Mouse (Mus musculus): ENCODE measurements at regions not wholly inside any gene's neighbourhood (a gene's known extent, or its start where the extent isn't known, plus 50 kb on each side); places are given as distances from the start of the nearest gene placed in this dataset.

- no peak for TF ChIP-seq CTCF (IDR thresholded peaks at IDR 0.05; ENCODE audit: extremely low read depth, insufficient read depth, low read length)
- TF ChIP-seq POLR2A (IDR thresholded peaks at IDR 0.05; ENCODE audit: extremely low read depth, insufficient read depth, low read length) = no peak
- Histone ChIP-seq H3K27ac (ENCODE audit: insufficient read depth, low read length) (no peak overlapping the region), H3K4me1 (ENCODE audit: control insufficient read depth, insufficient read depth, low read length) (no peaks in the 10 kb centered on the region), H3K4me3 (ENCODE audit: insufficient read depth, low read length) (no peak overlapping the region)
Measured at GRCm38 (mm10) chr7:36022489-36022888, 219.7 kb upstream of the Zfp507 start.

- Histone ChIP-seq H3K27ac (ENCODE audit: insufficient read depth, low read length) (no peak overlapping the region), H3K4me3 (ENCODE audit: insufficient read depth, low read length) (no peak overlapping the region), H3K4me1 (ENCODE audit: control insufficient read depth, insufficient read depth, low read length) (no peaks in the 10 kb centered on the region)
- TF ChIP-seq POLR2A (IDR thresholded peaks at IDR 0.05; ENCODE audit: extremely low read depth, insufficient read depth, low read length) (no peak), CTCF (IDR thresholded peaks at IDR 0.05; ENCODE audit: extremely low read depth, insufficient read depth, low read length) (no peak)
Measured at GRCm38 (mm10) chr7:36016926-36017753, 214.3 kb upstream of the Zfp507 start.

- Histone ChIP-seq H3K4me3 (ENCODE audit: insufficient read depth, low read length) (no peak overlapping the region), H3K27ac (ENCODE audit: insufficient read depth, low read length) (no peak overlapping the region), H3K4me1 (ENCODE audit: control insufficient read depth, insufficient read depth, low read length) (no peaks in the 10 kb centered on the region)
- TF ChIP-seq CTCF (IDR thresholded peaks at IDR 0.05; ENCODE audit: extremely low read depth, insufficient read depth, low read length) (no peak), POLR2A (IDR thresholded peaks at IDR 0.05; ENCODE audit: extremely low read depth, insufficient read depth, low read length) (no peak)
Measured at GRCm38 (mm10) chr7:35996609-35997008, 193.8 kb upstream of the Zfp507 start.

GRCm38 (mm10) chr7:35992511-35992910 lies 189.7 kb upstream of the Zfp507 start:
- H3K4me1 ChIP-seq (ENCODE audit: control insufficient read depth, insufficient read depth, low read length) = no peaks in the 10 kb centered on the region
- no peak overlapping the region for H3K4me3 ChIP-seq (ENCODE audit: insufficient read depth, low read length)
- no peak for TF ChIP-seq POLR2A (IDR thresholded peaks at IDR 0.05; ENCODE audit: extremely low read depth, insufficient read depth, low read length)
- TF ChIP-seq CTCF (IDR thresholded peaks at IDR 0.05; ENCODE audit: extremely low read depth, insufficient read depth, low read length) = no peak
- no peak overlapping the region for H3K27ac ChIP-seq (ENCODE audit: insufficient read depth, low read length)

- Histone ChIP-seq H3K4me3 (ENCODE audit: insufficient read depth, low read length) (no peak overlapping the region), H3K27ac (ENCODE audit: insufficient read depth, low read length) (no peak overlapping the region), H3K4me1 (ENCODE audit: control insufficient read depth, insufficient read depth, low read length) (no peaks in the 10 kb centered on the region)
- TF ChIP-seq CTCF (IDR thresholded peaks at IDR 0.05; ENCODE audit: extremely low read depth, insufficient read depth, low read length) (no peak), POLR2A (IDR thresholded peaks at IDR 0.05; ENCODE audit: extremely low read depth, insufficient read depth, low read length) (no peak)
Measured at GRCm38 (mm10) chr7:35991141-35991540, 188.3 kb upstream of the Zfp507 start.

GRCm38 (mm10) chr7:35989456-35989855 lies 186.7 kb upstream of the Zfp507 start:
- Histone ChIP-seq H3K27ac (ENCODE audit: insufficient read depth, low read length) (no peak overlapping the region), H3K4me3 (ENCODE audit: insufficient read depth, low read length) (no peak overlapping the region), H3K4me1 (ENCODE audit: control insufficient read depth, insufficient read depth, low read length) (no peaks in the 10 kb centered on the region)
- no peak for TF ChIP-seq CTCF (IDR thresholded peaks at IDR 0.05; ENCODE audit: extremely low read depth, insufficient read depth, low read length)
- TF ChIP-seq POLR2A (IDR thresholded peaks at IDR 0.05; ENCODE audit: extremely low read depth, insufficient read depth, low read length) = no peak

- no peaks in the 10 kb centered on the region for H3K4me1 ChIP-seq (ENCODE audit: control insufficient read depth, insufficient read depth, low read length)
- no peak overlapping the region for H3K27ac ChIP-seq (ENCODE audit: insufficient read depth, low read length)
- H3K4me3 ChIP-seq (ENCODE audit: insufficient read depth, low read length) = no peak overlapping the region
- no peak for TF ChIP-seq POLR2A (IDR thresholded peaks at IDR 0.05; ENCODE audit: extremely low read depth, insufficient read depth, low read length)
- no peak for TF ChIP-seq CTCF (IDR thresholded peaks at IDR 0.05; ENCODE audit: extremely low read depth, insufficient read depth, low read length)
Measured at GRCm38 (mm10) chr7:35988449-35989109, 185.8 kb upstream of the Zfp507 start.

- H3K27ac ChIP-seq (ENCODE audit: insufficient read depth, low read length) = no peak overlapping the region
- H3K4me1 ChIP-seq (ENCODE audit: control insufficient read depth, insufficient read depth, low read length) = no peaks in the 10 kb centered on the region
- no peak for TF ChIP-seq POLR2A (IDR thresholded peaks at IDR 0.05; ENCODE audit: extremely low read depth, insufficient read depth, low read length)
- TF ChIP-seq CTCF (IDR thresholded peaks at IDR 0.05; ENCODE audit: extremely low read depth, insufficient read depth, low read length) = no peak
- H3K4me3 ChIP-seq (ENCODE audit: insufficient read depth, low read length) = no peak overlapping the region
Measured at GRCm38 (mm10) chr7:35977986-35978385, 175.2 kb upstream of the Zfp507 start.

- no peaks in the 10 kb centered on the region for H3K4me1 ChIP-seq (ENCODE audit: control insufficient read depth, insufficient read depth, low read length)
- no peak overlapping the region for H3K4me3 ChIP-seq (ENCODE audit: insufficient read depth, low read length)
- no peak overlapping the region for H3K27ac ChIP-seq (ENCODE audit: insufficient read depth, low read length)
- TF ChIP-seq POLR2A (IDR thresholded peaks at IDR 0.05; ENCODE audit: extremely low read depth, insufficient read depth, low read length) (no peak), CTCF (IDR thresholded peaks at IDR 0.05; ENCODE audit: extremely low read depth, insufficient read depth, low read length) (peak; percentile 15; the same call in 1 of the 2 replicates)
Measured at GRCm38 (mm10) chr7:35958731-35959130, 155.9 kb upstream of the Zfp507 start.

- H3K27ac ChIP-seq (ENCODE audit: insufficient read depth, low read length) = no peak overlapping the region
- no peak for TF ChIP-seq POLR2A (IDR thresholded peaks at IDR 0.05; ENCODE audit: extremely low read depth, insufficient read depth, low read length)
- no peak for TF ChIP-seq CTCF (IDR thresholded peaks at IDR 0.05; ENCODE audit: extremely low read depth, insufficient read depth, low read length)
- H3K4me1 ChIP-seq (ENCODE audit: control insufficient read depth, insufficient read depth, low read length) = no peaks in the 10 kb centered on the region
Measured at GRCm38 (mm10) chr7:35958052-35958451, 155.2 kb upstream of the Zfp507 start.

More at GRCm38 (mm10) chr7:35958052-35958451, 155.2 kb upstream of the Zfp507 start:
- no peak overlapping the region for H3K4me3 ChIP-seq (ENCODE audit: insufficient read depth, low read length)
